Mouse (Mus musculus) brain, embryonic 14.5 days (tissue): Measurements from ENCODE around the gene Gm5155. TPM values are rescaled to one million over a fixed set of nuclear protein-coding genes. Genes with fewer than 3 reads are reported as not detected.
"Not testable (repeated sequence)": the region's sequence is repeated elsewhere in the genome, so short reads cannot be mapped to it uniquely, and the experiment has no call there.

Source experiments
- DNase-seq: peaks from one replicate; pipeline ENCODE4 v3.0.0-alpha.2; 2011; ENCODE audit warnings: low read depth
- CTCF ChIP-seq: fragments of 200-500 bp; IDR thresholded peaks from 2 replicates; pipeline ENCODE4 v1.5.1; 2012; ENCODE audit warnings: inconsistent platforms, mild to moderate bottlenecking, moderate library complexity, borderline replicate concordance; ENCODE audit not compliant: insufficient read depth, insufficient read length; ENCODE audit errors: extremely low read depth
- POLR2A ChIP-seq: fragments of 200-500 bp; IDR thresholded peaks from 2 replicates; pipeline ENCODE4 v1.6.1; 2012; ENCODE audit warnings: mild to moderate bottlenecking, inconsistent platforms, borderline replicate concordance; ENCODE audit not compliant: poor library complexity, insufficient read depth, insufficient read length, severe bottlenecking; ENCODE audit errors: extremely low read depth
- polyA plus RNA-seq: library from polyadenylated mRNA; depleted of rRNA; stranded (reverse); fragments of >200 nt; gene quantifications from 2 replicates; pipeline ENCODE4 v1.2.3, GENCODE M21; 2012; rRNA removed

Gene Gm5155
- polyA plus RNA-seq: 0.03 and 0.04 TPM in 2 replicates

GRCm38 (mm10) chr7:17871467-17871866 lies at the start of gene Gm5155:
TSS of gene Gm5155 (plus strand) at chr7:17871767.
- TF ChIP-seq POLR2A (no peak), CTCF (no peak)
- no peak for DNase-seq

- no peak for TF ChIP-seq CTCF
- TF ChIP-seq POLR2A: no peak
- DNase-seq: no peak
Observed at GRCm38 (mm10) chr7:17870776-17871175, 791 bp upstream of the Gm5155 start.

GRCm38 (mm10) chr7:17895341-17895740 lies 23.8 kb downstream of the Gm5155 start:
- DNase-seq: not testable (repeated sequence)

- no peak for DNase-seq
- no peak for TF ChIP-seq POLR2A
- TF ChIP-seq CTCF: no peak
Observed at GRCm38 (mm10) chr7:17903146-17903915, 31.8 kb downstream of the Gm5155 start.

Other genes with a start within 250 kb of the Gm5155 start
- 0.03 TPM in 2 replicates for gene Ceacam5, start 158.5 kb upstream of the Gm5155 start, polyA plus RNA-seq
- gene Ceacam14, start 59.1 kb upstream of the Gm5155 start, polyA plus RNA-seq: 0.21 TPM in 1 of 2 replicates, not detected in the other
- 0.10 TPM in 1 of 2 replicates, not detected in the other for gene Ceacam11, start 100.4 kb downstream of the Gm5155 start, polyA plus RNA-seq
- gene Ceacam13, start 138.1 kb downstream of the Gm5155 start, polyA plus RNA-seq: not detected in 2 replicates
- 0.10 TPM in 1 of 2 replicates, not detected in the other for gene Ceacam12, start 194.2 kb downstream of the Gm5155 start, polyA plus RNA-seq